32 mouse cellular contexts compared by ENCODE assay signal in the genomic region with DNA sequence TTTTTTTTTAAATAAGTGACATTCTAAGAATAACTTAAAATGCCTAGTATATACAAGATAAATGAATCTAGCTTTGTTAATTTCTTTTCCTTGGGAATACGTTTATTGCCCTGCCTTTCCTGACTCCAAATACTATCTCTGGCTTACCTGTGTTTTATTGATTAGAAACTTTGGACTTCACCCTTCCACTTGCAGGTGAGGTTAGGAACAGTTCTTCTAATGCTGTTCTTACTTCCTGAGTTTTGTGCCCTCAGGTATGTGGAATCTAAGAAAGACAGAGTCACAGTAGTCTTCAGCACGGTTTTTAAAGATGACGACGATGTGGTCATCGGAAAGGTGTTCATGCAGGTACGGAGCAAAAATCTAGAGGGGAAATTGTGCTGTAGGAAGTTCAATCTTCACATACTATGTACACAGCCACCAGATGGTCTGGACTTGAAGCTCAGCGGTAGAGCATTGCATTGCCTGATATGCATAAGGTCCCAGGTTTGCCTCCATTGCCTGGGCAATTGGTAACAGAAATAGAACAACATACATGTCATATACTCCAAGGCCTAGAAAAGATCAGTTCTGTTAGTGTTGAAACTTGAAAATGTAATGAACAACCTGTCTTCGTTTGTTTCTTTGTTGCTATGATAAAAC. TPM values are rescaled to one million over a fixed set of nuclear protein-coding genes. Genes with fewer than 3 reads are reported as not detected.
A peak's percentile ranks its signal among the peaks of the same experiment; 100 is the strongest.
DNase-seq lines count a peak whose midpoint lies in the region; ATAC-seq and TF ChIP-seq lines count a peak whose summit lies in the region.
"Had no signal": no experiment of that assay in that cellular context is flagged by ENCODE, and none has a peak within 500 bp of the region (broad histone marks: within the 10 kb centered on the region; RNA-seq: fewer than 3 reads in every experiment).

No protein-coding gene starts in this region.

- H3K36me3 ChIP-seq in intestine, embryonic 14.5 days (ENCODE audit: control insufficient read depth, insufficient read depth, low read length) = peaks cover 94% of the 10 kb centered on the region
- peaks cover 81% of the 10 kb centered on the region for H3K36me3 ChIP-seq in intestine, postnatal 0 days (ENCODE audit: control insufficient read depth, insufficient read depth)
- H3K36me3 ChIP-seq in midbrain, postnatal 0 days (ENCODE audit: insufficient read depth, low read length) = peaks cover 51% of the 10 kb centered on the region

- no peaks in the 10 kb centered on the region for H3K27me3 ChIP-seq in intestine, embryonic 14.5 days (replicated peaks; ENCODE audit: control insufficient read depth, insufficient read depth, low read length)
- no peaks in the 10 kb centered on the region for H3K27me3 ChIP-seq in intestine, postnatal 0 days (replicated peaks; ENCODE audit: control insufficient read depth, insufficient read depth, low read length)
- H3K27me3 ChIP-seq in midbrain, postnatal 0 days (ENCODE audit: insufficient read depth, low read length) = no peaks in the 10 kb centered on the region
- H3K27me3 ChIP-seq: embryonic facial prominence, embryonic 13.5 days; forebrain, embryonic 12.5 days; forebrain, embryonic 15.5 days; hindbrain, embryonic 12.5 days; hindbrain, embryonic 15.5 days; Patski had no signal

- 87% methylated on average over 8 of the region's 8 CpGs for WGBS in intestine, embryonic 14.5 days
- WGBS in intestine, postnatal 0 days = 54% methylated on average over 8 of the region's 8 CpGs
- 97% methylated on average over 8 of the region's 8 CpGs for WGBS in midbrain, postnatal 0 days

- H3K27ac ChIP-seq in layer of hippocampus, adult 2 months = peak overlapping the region; percentile 10; the same call in 1 of the 2 replicates
- no peak overlapping the region for H3K27ac ChIP-seq in intestine, embryonic 14.5 days (ENCODE audit: low read depth)
- H3K27ac ChIP-seq in intestine, postnatal 0 days (ENCODE audit: low read depth, low read length) = peak overlapping the region; percentile 79
- no peak overlapping the region for H3K27ac ChIP-seq in midbrain, postnatal 0 days (ENCODE audit: low read depth, low read length)
- H3K27ac ChIP-seq: embryonic facial prominence, embryonic 10.5 days; embryonic facial prominence, embryonic 13.5 days; forebrain, embryonic 12.5 days; forebrain, embryonic 15.5 days; hindbrain, embryonic 12.5 days; hindbrain, embryonic 15.5 days had no signal

- no peak overlapping the region for H3K4me3 ChIP-seq in layer of hippocampus, adult 2 months
- H3K4me3 ChIP-seq in intestine, embryonic 14.5 days (ENCODE audit: low read depth, low read length) = no peak overlapping the region
- H3K4me3 ChIP-seq in intestine, postnatal 0 days (ENCODE audit: low read depth, low read length) = no peak overlapping the region
- H3K4me3 ChIP-seq in midbrain, postnatal 0 days (ENCODE audit: low read depth, low read length) = no peak overlapping the region
- H3K4me3 ChIP-seq: embryonic facial prominence, embryonic 10.5 days; embryonic facial prominence, embryonic 13.5 days; erythroblast, embryonic 14.5 days; forebrain, embryonic 12.5 days; forebrain, embryonic 15.5 days; hindbrain, embryonic 12.5 days; hindbrain, embryonic 15.5 days had no signal

- no peak overlapping the region for H3K4me2 ChIP-seq in intestine, embryonic 14.5 days (ENCODE audit: low read length)
- H3K4me2 ChIP-seq in intestine, postnatal 0 days (replicated peaks; ENCODE audit: low read depth) = 0 out of 2 replicates have a peak overlapping the region, but pooled peaks have one; percentile 6
- no peak overlapping the region for H3K4me2 ChIP-seq in midbrain, postnatal 0 days (ENCODE audit: low read depth, low read length, poor library complexity, severe bottlenecking)
- H3K4me2 ChIP-seq: embryonic facial prominence, embryonic 13.5 days; forebrain, embryonic 12.5 days; forebrain, embryonic 15.5 days; heart, embryonic 11.5 days; hindbrain, embryonic 12.5 days; hindbrain, embryonic 15.5 days had no signal

- H3K9ac ChIP-seq in intestine, embryonic 14.5 days (ENCODE audit: low read length) = no peak overlapping the region
- H3K9ac ChIP-seq in intestine, postnatal 0 days (ENCODE audit: low read depth, low read length) = no peak overlapping the region
- no peak overlapping the region for H3K9ac ChIP-seq in midbrain, postnatal 0 days (replicated peaks; ENCODE audit: low read length, poor library complexity, severe bottlenecking)
- H3K9ac ChIP-seq: embryonic facial prominence, embryonic 13.5 days; forebrain, embryonic 12.5 days; forebrain, embryonic 15.5 days; hindbrain, embryonic 12.5 days; hindbrain, embryonic 15.5 days had no signal

- no peak for DNase-seq in layer of hippocampus, adult 2 months (ENCODE audit: low spot score in 2 of 2)
- no peak for DNase-seq in layer of hippocampus, adult 9-10 months (ENCODE audit: low spot score)
- DNase-seq in intestine, embryonic 14.5 days (ENCODE audit: low spot score) = no peak
- DNase-seq in midbrain, postnatal 0 days (ENCODE audit: low spot score) = no peak
- DNase-seq in adrenal gland, postnatal 36 days = no peak
- DNase-seq: adrenal gland, adult 2 months; adrenal gland, postnatal 14 days; cerebellum, adult 11-12 months; cerebellum, adult 8-10 months; cerebellum, postnatal 10 days; cerebellum, postnatal 36 days; embryo, embryonic 11 days; gastrocnemius, postnatal 36 days; heart, postnatal 14 days; kidney, adult 11 months had no signal

- ATAC-seq in intestine, embryonic 14.5 days (replicated peaks; ENCODE audit: low FRiP score, low TSS enrichment, low read depth) = 0 out of 2 replicates have a peak, but pooled peaks have one; percentile 12
- peak; percentile 72 for ATAC-seq in intestine, postnatal 0 days
- no peak for ATAC-seq in midbrain, postnatal 0 days (ENCODE audit: low FRiP score)
- ATAC-seq: CD4-positive, CD25-positive, alpha-beta regulatory T cell, adult 4 months; forebrain, embryonic 15.5 days; Patski had no signal

- H3K9me3 ChIP-seq in intestine, embryonic 14.5 days (ENCODE audit: control insufficient read depth, low read length) = no peaks in the 10 kb centered on the region
- H3K9me3 ChIP-seq in intestine, postnatal 0 days (ENCODE audit: control insufficient read depth) = no peaks in the 10 kb centered on the region
- H3K9me3 ChIP-seq in midbrain, postnatal 0 days (ENCODE audit: low read length) = no peaks in the 10 kb centered on the region
- H3K9me3 ChIP-seq: embryonic facial prominence, embryonic 10.5 days; embryonic facial prominence, embryonic 13.5 days; forebrain, embryonic 12.5 days; forebrain, embryonic 15.5 days; G1E; hindbrain, embryonic 12.5 days; hindbrain, embryonic 15.5 days had no signal

- TF ChIP-seq CTCF in layer of hippocampus, adult 2 months (conservative IDR thresholded peaks at IDR 0.05) = no peak
- TF ChIP-seq CTCF in intestine, postnatal 0 days (IDR thresholded peaks at IDR 0.05; ENCODE audit: low read depth) = no peak
- no peak for TF ChIP-seq CTCF in midbrain, postnatal 0 days (IDR thresholded peaks at IDR 0.05)

- H3K4me1 ChIP-seq in intestine, embryonic 14.5 days (replicated peaks; ENCODE audit: control insufficient read depth, insufficient read depth, low read length) = no peaks in the 10 kb centered on the region
- H3K4me1 ChIP-seq in intestine, postnatal 0 days (replicated peaks; ENCODE audit: control insufficient read depth, insufficient read depth, low read length) = 0 out of 2 replicates have a peak, but pooled peaks cover 5% of the 10 kb centered on the region
- H3K4me1 ChIP-seq in midbrain, postnatal 0 days (ENCODE audit: insufficient read depth, low read length) = no peaks in the 10 kb centered on the region
- H3K4me1 ChIP-seq: embryonic facial prominence, embryonic 10.5 days; embryonic facial prominence, embryonic 13.5 days; forebrain, embryonic 12.5 days; forebrain, embryonic 15.5 days; hindbrain, embryonic 12.5 days; hindbrain, embryonic 15.5 days had no signal

RNA-seq across cellular contexts. Expression of a gene that starts 19.9 kb away (rescaled TPM):
- total RNA-seq in layer of hippocampus, adult 2 months (2021) = 100 to 1,000 TPM; 393 to 396 TPM
- 436 and 457 TPM in 2 replicates for polyA plus RNA-seq in intestine, embryonic 14.5 days (2014; fragmentation: Nextera tagmentation; extraction: Ambion mirVana)
- 528 and 529 TPM in 2 replicates for polyA plus RNA-seq in intestine, postnatal 0 days (2015; fragmentation: Nextera tagmentation; extraction: Ambion mirVana)
- total RNA-seq in midbrain, postnatal 0 days (2014; rRNA removed) = 149 and 183 TPM in 2 replicates
- polyA plus RNA-seq in midbrain, postnatal 0 days (2015; fragmentation: Nextera tagmentation; extraction: Ambion mirVana) = 442 and 464 TPM in 2 replicates
- total RNA-seq in adrenal gland, postnatal 36 days (2021) = 100 to 1,000 TPM; 181 to 203 TPM

RNA-seq across cellular contexts. Expression of a gene that starts 22.5 kb away (rescaled TPM):
- total RNA-seq in layer of hippocampus, adult 2 months (2021) = not detected
- 9.1 and 10.7 TPM in 2 replicates for polyA plus RNA-seq in intestine, embryonic 14.5 days (2014; fragmentation: Nextera tagmentation; extraction: Ambion mirVana)
- polyA plus RNA-seq in intestine, postnatal 0 days (2015; fragmentation: Nextera tagmentation; extraction: Ambion mirVana) = 0.78 and 0.93 TPM in 2 replicates
- 0.52 TPM in 1 of 2 replicates, not detected in the other for total RNA-seq in midbrain, postnatal 0 days (2014; rRNA removed)
- 0.16 TPM in 1 of 2 replicates, not detected in the other for polyA plus RNA-seq in midbrain, postnatal 0 days (2015; fragmentation: Nextera tagmentation; extraction: Ambion mirVana)
- not detected for total RNA-seq in adrenal gland, postnatal 36 days (2021)
- total RNA-seq: adrenal gland, adult 2 months; adrenal gland, postnatal 14 days; gastrocnemius, adult 8-10 months; gastrocnemius, postnatal 36 days; granulocyte monocyte progenitor cell, adult 5-6 weeks; heart, adult 8-10 months; heart, postnatal 14 days had no signal
- polyA plus RNA-seq: C2C12; cortical plate, adult 2 months; erythroblast, embryonic 14.5 days; forebrain, embryonic 15.5 days; G1E; hindbrain, embryonic 15.5 days had no signal

RNA-seq across cellular contexts. Expression of a gene that starts 28.7 kb away (rescaled TPM):
- 100 to 1,000 TPM; 153 to 155 TPM for total RNA-seq in layer of hippocampus, adult 2 months (2021)
- polyA plus RNA-seq in intestine, embryonic 14.5 days (2014; fragmentation: Nextera tagmentation; extraction: Ambion mirVana) = 252 and 269 TPM in 2 replicates
- polyA plus RNA-seq in intestine, postnatal 0 days (2015; fragmentation: Nextera tagmentation; extraction: Ambion mirVana) = 130 and 136 TPM in 2 replicates
- total RNA-seq in midbrain, postnatal 0 days (2014; rRNA removed) = 139 and 148 TPM in 2 replicates
- polyA plus RNA-seq in midbrain, postnatal 0 days (2015; fragmentation: Nextera tagmentation; extraction: Ambion mirVana) = 203 and 216 TPM in 2 replicates
- total RNA-seq in adrenal gland, postnatal 36 days (2021) = 100 to 1,000 TPM; 174 to 190 TPM

RNA-seq across cellular contexts. Expression of a gene that starts 28.9 kb away (rescaled TPM):
- total RNA-seq in layer of hippocampus, adult 2 months (2021) = 100 to 1,000 TPM; 171 to 185 TPM
- 139 and 142 TPM in 2 replicates for polyA plus RNA-seq in intestine, embryonic 14.5 days (2014; fragmentation: Nextera tagmentation; extraction: Ambion mirVana)
- polyA plus RNA-seq in intestine, postnatal 0 days (2015; fragmentation: Nextera tagmentation; extraction: Ambion mirVana) = 103 and 107 TPM in 2 replicates
- 101 and 116 TPM in 2 replicates for total RNA-seq in midbrain, postnatal 0 days (2014; rRNA removed)
- 135 and 140 TPM in 2 replicates for polyA plus RNA-seq in midbrain, postnatal 0 days (2015; fragmentation: Nextera tagmentation; extraction: Ambion mirVana)
- 10 to 100 TPM; 72.5 to 80.8 TPM for total RNA-seq in adrenal gland, postnatal 36 days (2021)

RNA-seq across cellular contexts. Expression of a gene that starts 49.6 kb away (rescaled TPM):
- total RNA-seq in layer of hippocampus, adult 2 months (2021) = 10 to 100 TPM; 23.3 to 23.9 TPM
- 36.4 and 42.6 TPM in 2 replicates for polyA plus RNA-seq in intestine, embryonic 14.5 days (2014; fragmentation: Nextera tagmentation; extraction: Ambion mirVana)
- 47.4 and 49.1 TPM in 2 replicates for polyA plus RNA-seq in intestine, postnatal 0 days (2015; fragmentation: Nextera tagmentation; extraction: Ambion mirVana)
- 9.8 and 20.7 TPM in 2 replicates for total RNA-seq in midbrain, postnatal 0 days (2014; rRNA removed)
- 9.8 and 10.5 TPM in 2 replicates for polyA plus RNA-seq in midbrain, postnatal 0 days (2015; fragmentation: Nextera tagmentation; extraction: Ambion mirVana)
- total RNA-seq in adrenal gland, postnatal 36 days (2021) = 100 to 1,000 TPM; 101 to 106 TPM

Comparison
In these comparisons a context has a peak if more than half of its experiments do, and no peak if none do; other contexts are left out.
1. H3K27ac ChIP-seq: peak in layer of hippocampus, adult 2 months (single experiment) and intestine, postnatal 0 days (single experiment); none in intestine, embryonic 14.5 days (single experiment) and midbrain, postnatal 0 days (single experiment).